Mouse (Mus musculus) limb, embryonic 12.5 days (tissue): Measurements from ENCODE around the gene Igf2bp1. TPM values are rescaled to one million over a fixed set of nuclear protein-coding genes. Genes with fewer than 3 reads are reported as not detected.

Source experiments
- ATAC-seq: fragments of 200-750 bp; cut with Nextera tagmentation; 2 replicates; pipeline ENCODE4 v1.8.0; 2017; ENCODE audit warnings: low read depth, moderate TSS enrichment; ENCODE audit not compliant: insufficient number of reproducible peaks, insufficient read depth, low FRiP score, low TSS enrichment
- H3K27ac ChIP-seq: fragments of 300-500 bp; sonication (generic); 2 replicates; pipeline ENCODE4 v1.5.1; 2016; ENCODE audit warnings: mild to moderate bottlenecking, moderate library complexity
- H3K27me3 ChIP-seq: fragments of 300-500 bp; sonication (generic); 2 replicates; pipeline ENCODE4 v1.6.1; 2016; ENCODE audit warnings: mild to moderate bottlenecking, moderate library complexity
- H3K36me3 ChIP-seq: fragments of 300-500 bp; sonication (generic); 2 replicates; pipeline ENCODE4 v1.6.1; 2016; ENCODE audit warnings: mild to moderate bottlenecking, moderate library complexity
- H3K4me1 ChIP-seq: fragments of 300-500 bp; sonication (generic); replicated peaks from 2 replicates; pipeline ENCODE4 v1.6.1; 2016
- H3K4me2 ChIP-seq: fragments of 300-500 bp; sonication (generic); 2 replicates; pipeline ENCODE4 v1.6.1; 2016; ENCODE audit warnings: mild to moderate bottlenecking, moderate library complexity
- H3K4me3 ChIP-seq: fragments of 300-500 bp; sonication (generic); replicated peaks from 2 replicates; pipeline ENCODE4 v1.5.1; 2016; ENCODE audit warnings: mild to moderate bottlenecking
- H3K9ac ChIP-seq: fragments of 300-500 bp; sonication (generic); replicated peaks from 2 replicates; pipeline ENCODE4 v1.6.1; 2016; ENCODE audit warnings: mild to moderate bottlenecking, moderate library complexity
- H3K9me3 ChIP-seq: fragments of 300-500 bp; sonication (generic); 2 replicates; pipeline ENCODE4 v1.6.1; 2016; ENCODE audit warnings: mild to moderate bottlenecking, moderate library complexity
- WGBS: fragments of 180-500 bp; shearing (Covaris S2); methylation state at CpG from one replicate; pipeline ENCODE4 v1.1.7; 2016; 5-methylcytosine and 5-hydroxymethylcytosine counted together
- polyA plus RNA-seq: library from polyadenylated mRNA; unstranded; fragments of >200 nt; fragmentation: Nextera tagmentation; extraction: Ambion mirVana; gene quantifications from 2 replicates; pipeline ENCODE4 v1.2.1, GENCODE M21; 2016

The Igf2bp1 gene
- 110 and 122 TPM in 2 replicates for polyA plus RNA-seq

GRCm38 (mm10) chr11:96005403-96006271, at the start of gene Igf2bp1:
Gene Igf2bp1, minus strand, starts transcription at chr11:96005940.
- Histone ChIP-seq H3K4me3 (peak within 1 kb of the TSS; percentile 95), H3K9me3 (no peaks in the 10 kb centered on the region), H3K4me2 (peak within 1 kb of the TSS; percentile 97), H3K27me3 (no peaks in the 10 kb centered on the region), H3K4me1 (peaks cover 30% of the 10 kb centered on the region), H3K9ac (peak within 1 kb of the TSS; percentile 99), H3K36me3 (no peaks in the 10 kb centered on the region), H3K27ac (peak within 1 kb of the TSS; percentile 100)
- ATAC-seq: peak; percentile 77
- WGBS: under 1% methylated on average over 68 of the region's 74 CpGs

- Histone ChIP-seq H3K9ac (no peak overlapping the region), H3K27ac (no peak overlapping the region), H3K27me3 (no peaks in the 10 kb centered on the region), H3K4me2 (no peak overlapping the region), H3K9me3 (no peaks in the 10 kb centered on the region), H3K36me3 (peaks cover 95% of the 10 kb centered on the region), H3K4me1 (no peaks in the 10 kb centered on the region), H3K4me3 (no peak overlapping the region)
- WGBS: 94% methylated on average over 3 of the region's 3 CpGs
- ATAC-seq: no peak
Measured at GRCm38 (mm10) chr11:96050854-96051253, 45.1 kb upstream of the Igf2bp1 start.

- no peak for ATAC-seq
- no peaks in the 10 kb centered on the region for H3K4me1 ChIP-seq
- no peak overlapping the region for H3K27ac ChIP-seq
- no peak overlapping the region for H3K4me3 ChIP-seq
- 66% methylated on average over 4 of the region's 4 CpGs for WGBS
- H3K4me2 ChIP-seq: no peak overlapping the region
- peaks cover 94% of the 10 kb centered on the region for H3K36me3 ChIP-seq
- H3K9me3 ChIP-seq: no peaks in the 10 kb centered on the region
- no peak overlapping the region for H3K9ac ChIP-seq
- no peaks in the 10 kb centered on the region for H3K27me3 ChIP-seq
Measured at GRCm38 (mm10) chr11:96049939-96050338, 44.2 kb upstream of the Igf2bp1 start.

GRCm38 (mm10) chr11:96047469-96048373, 42.0 kb upstream of the Igf2bp1 start:
- no peaks in the 10 kb centered on the region for H3K4me1 ChIP-seq
- no peaks in the 10 kb centered on the region for H3K27me3 ChIP-seq
- WGBS: 87% methylated on average over 4 of the region's 4 CpGs
- no peak overlapping the region for H3K4me3 ChIP-seq
- no peaks in the 10 kb centered on the region for H3K9me3 ChIP-seq
- H3K27ac ChIP-seq: no peak overlapping the region
- no peak overlapping the region for H3K9ac ChIP-seq
- ATAC-seq: no peak
- H3K36me3 ChIP-seq: peaks cover 81% of the 10 kb centered on the region
- no peak overlapping the region for H3K4me2 ChIP-seq

GRCm38 (mm10) chr11:96046793-96047192, 41.1 kb upstream of the Igf2bp1 start:
- H3K9me3 ChIP-seq: no peaks in the 10 kb centered on the region
- H3K4me1 ChIP-seq: no peaks in the 10 kb centered on the region
- H3K4me2 ChIP-seq: no peak overlapping the region
- 83% methylated on average over 2 of the region's 2 CpGs for WGBS
- H3K4me3 ChIP-seq: no peak overlapping the region
- no peak for ATAC-seq
- no peak overlapping the region for H3K27ac ChIP-seq
- peaks cover 81% of the 10 kb centered on the region for H3K36me3 ChIP-seq
- H3K9ac ChIP-seq: no peak overlapping the region
- no peaks in the 10 kb centered on the region for H3K27me3 ChIP-seq

- no peaks in the 10 kb centered on the region for H3K9me3 ChIP-seq
- 77% methylated on average over 8 of the region's 8 CpGs for WGBS
- no peak for ATAC-seq
- H3K27ac ChIP-seq: no peak overlapping the region
- H3K4me3 ChIP-seq: no peak overlapping the region
- H3K4me2 ChIP-seq: no peak overlapping the region
- H3K36me3 ChIP-seq: peaks cover 77% of the 10 kb centered on the region
- no peak overlapping the region for H3K9ac ChIP-seq
- H3K27me3 ChIP-seq: no peaks in the 10 kb centered on the region
- no peaks in the 10 kb centered on the region for H3K4me1 ChIP-seq
Measured at GRCm38 (mm10) chr11:96046028-96046427, 40.3 kb upstream of the Igf2bp1 start.

GRCm38 (mm10) chr11:96044803-96045567, 39.2 kb upstream of the Igf2bp1 start:
- H3K27me3 ChIP-seq: no peaks in the 10 kb centered on the region
- no peak overlapping the region for H3K9ac ChIP-seq
- H3K27ac ChIP-seq: no peak overlapping the region
- H3K9me3 ChIP-seq: no peaks in the 10 kb centered on the region
- H3K4me2 ChIP-seq: no peak overlapping the region
- WGBS: 88% methylated on average over 11 of the region's 11 CpGs
- no peak for ATAC-seq
- no peaks in the 10 kb centered on the region for H3K4me1 ChIP-seq
- peaks cover 71% of the 10 kb centered on the region for H3K36me3 ChIP-seq
- no peak overlapping the region for H3K4me3 ChIP-seq

GRCm38 (mm10) chr11:96038560-96038959, 32.8 kb upstream of the Igf2bp1 start:
- Histone ChIP-seq H3K27ac (no peak overlapping the region), H3K27me3 (no peaks in the 10 kb centered on the region), H3K4me2 (no peak overlapping the region), H3K9me3 (no peaks in the 10 kb centered on the region), H3K36me3 (peaks cover 32% of the 10 kb centered on the region), H3K4me3 (no peak overlapping the region), H3K9ac (no peak overlapping the region), H3K4me1 (peaks cover 7% of the 10 kb centered on the region)
- no peak for ATAC-seq
- 94% methylated on average over 1 of the region's 1 CpGs for WGBS

GRCm38 (mm10) chr11:96037499-96037898, 31.8 kb upstream of the Igf2bp1 start:
- ATAC-seq: no peak
- no peaks in the 10 kb centered on the region for H3K27me3 ChIP-seq

GRCm38 (mm10) chr11:96035133-96035532, 29.4 kb upstream of the Igf2bp1 start:
- H3K27ac ChIP-seq: no peak overlapping the region
- ATAC-seq: no peak
- H3K36me3 ChIP-seq: peaks cover 11% of the 10 kb centered on the region; the same call in 1 of the 2 replicates
- no peaks in the 10 kb centered on the region; the same call in 1 of the 2 replicates for H3K27me3 ChIP-seq
- peak overlapping the region; percentile 70 for H3K9ac ChIP-seq
- H3K4me1 ChIP-seq: peaks cover 7% of the 10 kb centered on the region
- peak overlapping the region; percentile 81 for H3K4me3 ChIP-seq
- WGBS: 10% methylated on average over 6 of the region's 6 CpGs
- H3K4me2 ChIP-seq: peak overlapping the region; percentile 90
- no peaks in the 10 kb centered on the region for H3K9me3 ChIP-seq

More at GRCm38 (mm10) chr11:96037499-96037898, 31.8 kb upstream of the Igf2bp1 start:
- H3K9ac ChIP-seq: no peak overlapping the region
- peaks cover 7% of the 10 kb centered on the region for H3K4me1 ChIP-seq
- WGBS: 92% methylated on average over 5 of the region's 5 CpGs
- H3K9me3 ChIP-seq: no peaks in the 10 kb centered on the region
- H3K4me3 ChIP-seq: no peak overlapping the region
- no peak overlapping the region for H3K27ac ChIP-seq
- peaks cover 27% of the 10 kb centered on the region for H3K36me3 ChIP-seq
- no peak overlapping the region for H3K4me2 ChIP-seq
